Mouse (Mus musculus) cortical plate, adult 2 months (tissue): ENCODE measurements around the gene Etl4. TPM values are rescaled to one million over a fixed set of nuclear protein-coding genes. Genes with fewer than 3 reads are reported as not detected.

Source experiments
- H3K27ac ChIP-seq: fragments of 200-500 bp; 2 replicates; pipeline ENCODE4 v1.5.1; 2012; ENCODE audit warnings: low read length, control low read depth, inconsistent platforms; ENCODE audit not compliant: insufficient read depth
- H3K4me1 ChIP-seq: fragments of 200-500 bp; 2 replicates; pipeline ENCODE4 v1.6.1; 2011; ENCODE audit warnings: low read length; ENCODE audit not compliant: control insufficient read depth, insufficient read depth
- H3K4me3 ChIP-seq: fragments of 200-500 bp; 2 replicates; pipeline ENCODE4 v1.5.1; 2011; ENCODE audit warnings: mild to moderate bottlenecking, low read length, control low read depth; ENCODE audit not compliant: insufficient read depth
- CTCF ChIP-seq: fragments of 200-500 bp; IDR thresholded peaks from 2 replicates; pipeline ENCODE4 v1.5.1; 2011; ENCODE audit warnings: mild to moderate bottlenecking, control low read depth, low read length; ENCODE audit not compliant: insufficient read depth; ENCODE audit errors: extremely low read depth
- POLR2A ChIP-seq: fragments of 200-500 bp; IDR thresholded peaks from 2 replicates; pipeline ENCODE4 v1.6.1; 2011; ENCODE audit warnings: mild to moderate bottlenecking, low read length, control low read depth; ENCODE audit not compliant: insufficient read depth; ENCODE audit errors: extremely low read depth
- polyA plus RNA-seq: library from polyadenylated mRNA; depleted of rRNA; stranded (reverse); fragments of >200 nt; gene quantifications from 2 replicates; pipeline ENCODE4 v1.2.3, GENCODE M21; 2012

Etl4 gene
- polyA plus RNA-seq, 1 experiment: 90.7 TPM

- no peak for TF ChIP-seq CTCF
- TF ChIP-seq POLR2A: no peak
- no peak overlapping the region for H3K4me3 ChIP-seq
- H3K4me1 ChIP-seq: 0 out of 2 replicates have a peak, but pooled peaks cover 6% of the 10 kb centered on the region
- no peak overlapping the region for H3K27ac ChIP-seq
These were observed 614.1 kb downstream of the Etl4 start for GRCm38 (mm10) chr2:20523636-20524035.

- Histone ChIP-seq H3K4me3 (no peak overlapping the region), H3K27ac (no peak overlapping the region), H3K4me1 (0 out of 2 replicates have a peak, but pooled peaks cover 1% of the 10 kb centered on the region)
- TF ChIP-seq POLR2A: no peak
- no peak for TF ChIP-seq CTCF
These were observed 616.5 kb downstream of the Etl4 start for GRCm38 (mm10) chr2:20525879-20526593.

GRCm38 (mm10) chr2:20526856-20527255 is 617.3 kb downstream of the Etl4 start:
- Histone ChIP-seq H3K4me1 (no peaks in the 10 kb centered on the region), H3K4me3 (no peak overlapping the region), H3K27ac (no peak overlapping the region)
- no peak for TF ChIP-seq CTCF
- TF ChIP-seq POLR2A: no peak

- TF ChIP-seq POLR2A: no peak
- TF ChIP-seq CTCF: no peak
- Histone ChIP-seq H3K4me3 (no peak overlapping the region), H3K4me1 (no peaks in the 10 kb centered on the region), H3K27ac (no peak overlapping the region)
These were observed 623.0 kb downstream of the Etl4 start for GRCm38 (mm10) chr2:20532623-20533022.

GRCm38 (mm10) chr2:20537785-20538184 is 628.2 kb downstream of the Etl4 start:
- Histone ChIP-seq H3K4me1 (no peaks in the 10 kb centered on the region), H3K27ac (no peak overlapping the region), H3K4me3 (no peak overlapping the region)
- TF ChIP-seq POLR2A: no peak

- Histone ChIP-seq H3K4me1 (no peaks in the 10 kb centered on the region), H3K27ac (no peak overlapping the region), H3K4me3 (no peak overlapping the region)
- no peak for TF ChIP-seq CTCF
- TF ChIP-seq POLR2A: no peak
These were observed 629.3 kb downstream of the Etl4 start for GRCm38 (mm10) chr2:20538871-20539270.

GRCm38 (mm10) chr2:20541261-20541660 is 631.7 kb downstream of the Etl4 start:
- Histone ChIP-seq H3K4me3 (no peak overlapping the region), H3K27ac (no peak overlapping the region), H3K4me1 (peaks cover 2% of the 10 kb centered on the region; the same call in 1 of the 2 replicates)
- TF ChIP-seq CTCF (no peak), POLR2A (no peak)

GRCm38 (mm10) chr2:20542286-20542685 is 632.7 kb downstream of the Etl4 start:
- H3K4me1 ChIP-seq: peaks cover 8% of the 10 kb centered on the region
- no peak overlapping the region for H3K4me3 ChIP-seq
- H3K27ac ChIP-seq: no peak overlapping the region
- TF ChIP-seq CTCF: no peak
- no peak for TF ChIP-seq POLR2A

GRCm38 (mm10) chr2:20545624-20546023 is 636.0 kb downstream of the Etl4 start:
- TF ChIP-seq POLR2A: no peak
- TF ChIP-seq CTCF: no peak

More at GRCm38 (mm10) chr2:20545624-20546023, 636.0 kb downstream of the Etl4 start:
- no peak overlapping the region for H3K27ac ChIP-seq
- no peak overlapping the region for H3K4me3 ChIP-seq
- H3K4me1 ChIP-seq: peaks cover 8% of the 10 kb centered on the region
